Mouse (Mus musculus): Measurements from ENCODE around the gene Gm136.
"Not testable (repeated sequence)": the region's sequence is repeated elsewhere in the genome, so short reads cannot be mapped to it uniquely, and the experiment has no call there.

Gm136 gene

GRCm38 (mm10) chr4:34756163-34756562 is at the start of gene Gm136:
Gm136 (minus strand) TSS chr4:34756263.
- no peak for DNase-seq

- DNase-seq = no peak
These were observed 45.3 kb upstream of the Gm136 start for GRCm38 (mm10) chr4:34801166-34802034.

- DNase-seq = no peak
These were observed 41.9 kb upstream of the Gm136 start for GRCm38 (mm10) chr4:34798005-34798404.

- DNase-seq = no peak
These were observed 41.4 kb upstream of the Gm136 start for GRCm38 (mm10) chr4:34797294-34797983.

- DNase-seq = no peak
These were observed 40.2 kb upstream of the Gm136 start for GRCm38 (mm10) chr4:34796294-34796693.

- DNase-seq = no peak
These were observed 30.4 kb upstream of the Gm136 start for GRCm38 (mm10) chr4:34786476-34786875.

GRCm38 (mm10) chr4:34785646-34786045 is 29.6 kb upstream of the Gm136 start:
- no peak for DNase-seq

GRCm38 (mm10) chr4:34784865-34785264 is 28.8 kb upstream of the Gm136 start:
- no peak for DNase-seq

- DNase-seq = no peak
These were observed 26.7 kb upstream of the Gm136 start for GRCm38 (mm10) chr4:34782730-34783129.

GRCm38 (mm10) chr4:34777677-34778527 is 21.8 kb upstream of the Gm136 start, which contains the start of gene Smim8:
Smim8 (minus strand) TSS chr4:34778423.
- DNase-seq = peak; percentile 76 to 92

GRCm38 (mm10) chr4:34771652-34772371 is 15.7 kb upstream of the Gm136 start:
- DNase-seq = no peak

- no peak for DNase-seq
These were observed 6.8 kb downstream of the Gm136 start for GRCm38 (mm10) chr4:34749236-34749635.

GRCm38 (mm10) chr4:34734461-34734860 is 21.6 kb downstream of the Gm136 start:
- no peak for DNase-seq

- not testable (repeated sequence) for DNase-seq
These were observed 22.6 kb downstream of the Gm136 start for GRCm38 (mm10) chr4:34733415-34733814.

GRCm38 (mm10) chr4:34729851-34730341 is 26.2 kb downstream of the Gm136 start, which contains the start of gene Cfap206:
Cfap206 (minus strand) TSS chr4:34730206.
- peak; percentile 15 to 32 for DNase-seq

GRCm38 (mm10) chr4:34725710-34726109 is 30.4 kb downstream of the Gm136 start:
- DNase-seq = not testable (repeated sequence)

GRCm38 (mm10) chr4:34724306-34724705 is 31.8 kb downstream of the Gm136 start:
- no peak for DNase-seq

- no peak for DNase-seq
These were observed 32.9 kb downstream of the Gm136 start for GRCm38 (mm10) chr4:34723186-34723585.

GRCm38 (mm10) chr4:34720127-34720895 is 35.8 kb downstream of the Gm136 start:
- no peak for DNase-seq

GRCm38 (mm10) chr4:34719421-34719820 is 36.6 kb downstream of the Gm136 start:
- DNase-seq = no peak

GRCm38 (mm10) chr4:34715062-34715461 is 41.0 kb downstream of the Gm136 start:
- no peak for DNase-seq
